Comparison of ENCODE assay signal across 9 mouse cellular contexts in the genomic region with DNA sequence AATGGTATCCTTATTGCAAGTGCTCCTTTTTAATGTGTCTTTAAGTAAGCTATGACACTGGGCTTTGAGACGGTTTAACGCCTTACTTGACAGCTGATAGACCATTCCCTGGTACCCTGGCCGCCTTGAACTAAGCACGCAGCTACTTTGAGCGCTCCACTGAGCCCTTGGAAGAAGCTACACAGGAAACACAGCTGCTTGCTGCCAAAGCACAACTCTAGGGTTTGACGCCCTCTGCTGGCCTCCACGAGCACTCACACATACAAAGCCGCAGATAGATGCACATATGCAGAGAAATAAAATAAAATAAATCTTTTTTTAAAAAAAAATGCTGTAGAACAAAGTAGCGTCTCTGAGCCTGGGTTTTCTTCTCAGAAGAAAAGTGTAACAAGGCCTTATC. TPM values are rescaled to one million over a fixed set of nuclear protein-coding genes. Genes with fewer than 3 reads are reported as not detected.
DNase-seq lines count a peak whose midpoint lies in the region; ATAC-seq and TF ChIP-seq lines count a peak whose summit lies in the region.
"Had no signal": no experiment of that assay in that cellular context is flagged by ENCODE, and none has a peak within 500 bp of the region (broad histone marks: within the 10 kb centered on the region; RNA-seq: fewer than 3 reads in every experiment).

No protein-coding gene starts in this region.

- H3K27ac ChIP-seq in testis, adult 2 months (ENCODE audit: control insufficient read depth, insufficient read depth, low read depth, low read length): no peak overlapping the region
- H3K27ac ChIP-seq in hindbrain, embryonic 15.5 days (replicated peaks): peak overlapping the region; percentile 72
- peak overlapping the region; percentile 74 for H3K27ac ChIP-seq in midbrain, postnatal 0 days (ENCODE audit: low read depth, low read length)

- 18% methylated on average over 9 of the region's 9 CpGs for WGBS in hindbrain, embryonic 15.5 days
- 18% methylated on average over 9 of the region's 9 CpGs for WGBS in midbrain, postnatal 0 days

- no peak for ATAC-seq in hindbrain, embryonic 15.5 days (ENCODE audit: low FRiP score, low read depth)
- no peak for ATAC-seq in midbrain, postnatal 0 days (ENCODE audit: low FRiP score)

- TF ChIP-seq POLR2A in testis, adult 2 months (IDR thresholded peaks at IDR 0.05; ENCODE audit: control insufficient read depth, low read depth, low read length): no peak

- no peak overlapping the region for H3K4me3 ChIP-seq in testis, adult 2 months (ENCODE audit: control insufficient read depth, low read depth, low read length)
- peak overlapping the region; percentile 34 for H3K4me3 ChIP-seq in hindbrain, embryonic 15.5 days
- H3K4me3 ChIP-seq in midbrain, postnatal 0 days (ENCODE audit: low read depth, low read length): peak overlapping the region; percentile 26

- H3K9ac ChIP-seq in hindbrain, embryonic 15.5 days: peak overlapping the region; percentile 28; the same call in 1 of the 2 replicates
- H3K9ac ChIP-seq in midbrain, postnatal 0 days (replicated peaks; ENCODE audit: low read length, poor library complexity, severe bottlenecking): peak overlapping the region; percentile 51

- no peaks in the 10 kb centered on the region for H3K9me3 ChIP-seq in hindbrain, embryonic 15.5 days
- H3K9me3 ChIP-seq in midbrain, postnatal 0 days (ENCODE audit: low read length): no peaks in the 10 kb centered on the region

- no peaks in the 10 kb centered on the region for H3K27me3 ChIP-seq in testis, adult 2 months (ENCODE audit: control insufficient read depth, insufficient read depth, low read length)
- no peaks in the 10 kb centered on the region for H3K27me3 ChIP-seq in hindbrain, embryonic 15.5 days
- H3K27me3 ChIP-seq in midbrain, postnatal 0 days (ENCODE audit: insufficient read depth, low read length): no peaks in the 10 kb centered on the region

- H3K36me3 ChIP-seq in testis, adult 2 months (ENCODE audit: control insufficient read depth, insufficient read depth, low read length): no peaks in the 10 kb centered on the region
- no peaks in the 10 kb centered on the region for H3K36me3 ChIP-seq in hindbrain, embryonic 15.5 days
- H3K36me3 ChIP-seq in midbrain, postnatal 0 days (ENCODE audit: insufficient read depth, low read length): no peaks in the 10 kb centered on the region

- H3K4me2 ChIP-seq in hindbrain, embryonic 15.5 days: peak overlapping the region; percentile 56
- peak overlapping the region; percentile 42 for H3K4me2 ChIP-seq in midbrain, postnatal 0 days (ENCODE audit: low read depth, low read length, poor library complexity, severe bottlenecking)

- peak; percentile 22 for DNase-seq in cerebellum, adult 11 months
- no peak for DNase-seq in cerebellum, adult 9-10 months
- DNase-seq in testis, postnatal 14 days (ENCODE audit: low spot score): no peak
- DNase-seq in midbrain, postnatal 0 days (ENCODE audit: low spot score): peak; percentile 85
- DNase-seq in gastrocnemius, postnatal 25 days: no peak
- no peak for DNase-seq in adrenal gland, postnatal 36 days

- peak; percentile 42; the same call in 1 of the 2 replicates for TF ChIP-seq CTCF in testis, adult 2 months (IDR thresholded peaks at IDR 0.05; ENCODE audit: control insufficient read depth, insufficient read depth, insufficient replicate concordance, low read depth, low read length)
- TF ChIP-seq CTCF in midbrain, postnatal 0 days (IDR thresholded peaks at IDR 0.05): peak; percentile 78

- H3K4me1 ChIP-seq in testis, adult 2 months (ENCODE audit: control insufficient read depth, insufficient read depth, low read length): peaks cover 3% of the 10 kb centered on the region
- H3K4me1 ChIP-seq in hindbrain, embryonic 15.5 days (replicated peaks): peaks cover 11% of the 10 kb centered on the region
- H3K4me1 ChIP-seq in midbrain, postnatal 0 days (ENCODE audit: insufficient read depth, low read length): 0 out of 2 replicates have a peak, but pooled peaks cover 3% of the 10 kb centered on the region

RNA-seq across cellular contexts. Expression of a gene that starts 4.0 kb away (rescaled TPM):
- polyA plus RNA-seq in testis, adult 2 months (2012; rRNA removed): 10.3 and 14.3 TPM in 2 replicates
- 0.39 and 0.64 TPM in 2 replicates for polyA plus RNA-seq in hindbrain, embryonic 15.5 days (2015; fragmentation: Nextera tagmentation; extraction: Ambion mirVana)
- total RNA-seq in midbrain, postnatal 0 days (2014; rRNA removed): 0.76 and 2.5 TPM in 2 replicates
- polyA plus RNA-seq in midbrain, postnatal 0 days (2015; fragmentation: Nextera tagmentation; extraction: Ambion mirVana): 0.64 and 0.81 TPM in 2 replicates
- total RNA-seq in gastrocnemius, postnatal 25 days (2021): under 1 TPM; 0.75 to 0.79 TPM
- total RNA-seq in adrenal gland, postnatal 36 days (2021): 10 to 100 TPM; 12.6 to 15.4 TPM

RNA-seq across cellular contexts. Expression of a gene that starts 14.5 kb away (rescaled TPM):
- polyA plus RNA-seq in testis, adult 2 months (2012; rRNA removed): not detected in 2 replicates
- polyA plus RNA-seq in hindbrain, embryonic 15.5 days (2015; fragmentation: Nextera tagmentation; extraction: Ambion mirVana): not detected in 2 replicates
- total RNA-seq in midbrain, postnatal 0 days (2014; rRNA removed): not detected in 2 replicates
- polyA plus RNA-seq in midbrain, postnatal 0 days (2015; fragmentation: Nextera tagmentation; extraction: Ambion mirVana): not detected in 2 replicates
- total RNA-seq in gastrocnemius, postnatal 25 days (2021): not detected
- total RNA-seq in adrenal gland, postnatal 36 days (2021): not detected
- total RNA-seq: left cerebral cortex, postnatal 14 days had no signal

RNA-seq across cellular contexts. Expression of a gene that starts 18.5 kb away (rescaled TPM):
- polyA plus RNA-seq in testis, adult 2 months (2012; rRNA removed): 0.19 TPM in 1 of 2 replicates, not detected in the other
- not detected in 2 replicates for polyA plus RNA-seq in hindbrain, embryonic 15.5 days (2015; fragmentation: Nextera tagmentation; extraction: Ambion mirVana)
- not detected in 2 replicates for total RNA-seq in midbrain, postnatal 0 days (2014; rRNA removed)
- polyA plus RNA-seq in midbrain, postnatal 0 days (2015; fragmentation: Nextera tagmentation; extraction: Ambion mirVana): not detected in 2 replicates
- total RNA-seq in gastrocnemius, postnatal 25 days (2021): under 1 TPM in 1 of 2 experiments, not detected in 1; 0.32 TPM
- 1 to 10 TPM; 3.3 to 4.0 TPM for total RNA-seq in adrenal gland, postnatal 36 days (2021)
- total RNA-seq: left cerebral cortex, postnatal 14 days had no signal

RNA-seq across cellular contexts. Expression of a gene that starts 54.5 kb away (rescaled TPM):
- polyA plus RNA-seq in testis, adult 2 months (2012; rRNA removed): 74.6 and 80.0 TPM in 2 replicates
- 2.3 and 2.8 TPM in 2 replicates for polyA plus RNA-seq in hindbrain, embryonic 15.5 days (2015; fragmentation: Nextera tagmentation; extraction: Ambion mirVana)
- total RNA-seq in midbrain, postnatal 0 days (2014; rRNA removed): 8.5 and 9.0 TPM in 2 replicates
- 3.1 and 3.8 TPM in 2 replicates for polyA plus RNA-seq in midbrain, postnatal 0 days (2015; fragmentation: Nextera tagmentation; extraction: Ambion mirVana)
- total RNA-seq in gastrocnemius, postnatal 25 days (2021): 10 to 100 TPM; 11.4 to 13.8 TPM
- 10 to 100 TPM; 10.2 to 14.4 TPM for total RNA-seq in adrenal gland, postnatal 36 days (2021)

Comparison
In these comparisons a context has a peak if more than half of its experiments do, and no peak if none do; other contexts are left out.
1. DNase-seq: peak in cerebellum, adult 11 months (single experiment) and midbrain, postnatal 0 days (single experiment); none in cerebellum, adult 9-10 months (single experiment), testis, postnatal 14 days (single experiment), gastrocnemius, postnatal 25 days (single experiment) and adrenal gland, postnatal 36 days (0 of 2).